Comparison of ENCODE assay signal across 8 mouse cellular contexts in the genomic region with DNA sequence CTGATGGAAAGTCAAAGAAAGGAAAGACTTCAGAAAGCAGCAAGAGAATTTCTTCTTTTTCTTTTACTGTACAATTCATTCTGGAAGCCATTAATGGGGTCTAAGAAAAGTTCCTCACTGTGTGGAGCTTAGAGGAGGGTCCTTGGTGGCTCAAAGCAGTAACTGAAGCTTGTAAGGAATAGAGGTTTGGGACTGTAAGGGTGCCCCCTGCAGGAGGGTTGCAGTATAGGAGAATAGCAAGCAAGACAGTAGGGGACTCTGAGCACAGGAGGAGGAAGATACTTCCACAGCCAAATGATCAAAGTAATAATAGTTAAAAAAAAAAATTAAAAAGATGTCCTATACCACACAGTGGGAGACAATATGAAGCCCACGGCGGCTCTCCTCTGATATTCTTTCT.
DNase-seq lines count a peak whose midpoint lies in the region; ATAC-seq and TF ChIP-seq lines count a peak whose summit lies in the region.

No protein-coding gene starts in this region.

- no peaks in the 10 kb centered on the region for H3K4me1 ChIP-seq in kidney, embryonic 16.5 days (ENCODE audit: insufficient read depth, low read length)
- H3K4me1 ChIP-seq in lung, postnatal 0 days (ENCODE audit: insufficient read depth, low read depth, low read length) = no peaks in the 10 kb centered on the region

- ATAC-seq in kidney, embryonic 16.5 days (ENCODE audit: low FRiP score, low TSS enrichment) = no peak
- ATAC-seq in lung, postnatal 0 days = no peak

- TF ChIP-seq CTCF in lung, postnatal 0 days (IDR thresholded peaks at IDR 0.05) = peak; percentile 65

- no peak overlapping the region for H3K27ac ChIP-seq in kidney, embryonic 16.5 days (ENCODE audit: low read length)
- H3K27ac ChIP-seq in lung, postnatal 0 days (ENCODE audit: low read length) = no peak overlapping the region

- 57% methylated on average over 2 of the region's 2 CpGs for WGBS in kidney, embryonic 16.5 days
- WGBS in lung, postnatal 0 days = 61% methylated on average over 2 of the region's 2 CpGs

- H3K4me2 ChIP-seq in kidney, embryonic 16.5 days (replicated peaks; ENCODE audit: low read depth, low read length) = no peak overlapping the region
- H3K4me2 ChIP-seq in lung, postnatal 0 days (replicated peaks; ENCODE audit: low read depth, low read length) = no peak overlapping the region

- H3K4me3 ChIP-seq in kidney, embryonic 16.5 days (ENCODE audit: low read length) = no peak overlapping the region
- no peak overlapping the region for H3K4me3 ChIP-seq in lung, postnatal 0 days (ENCODE audit: low read depth, low read length)

- no peaks in the 10 kb centered on the region for H3K27me3 ChIP-seq in kidney, embryonic 16.5 days (ENCODE audit: insufficient read depth, low read length)
- H3K27me3 ChIP-seq in lung, postnatal 0 days (replicated peaks; ENCODE audit: insufficient read depth, low read length) = no peaks in the 10 kb centered on the region

- peak; percentile 25 to 77 for DNase-seq in adrenal gland, adult (ENCODE audit: inconsistent age in 2 of 2, low spot score in 1 of 2)
- DNase-seq in adrenal gland, adult 8-10 months = no peak
- peak; percentile 9 to 28 for DNase-seq in kidney, adult 8-10 months
- DNase-seq in CD8-positive naive resting alpha-beta T cell, adult 2 months (ENCODE audit: low read depth in 2 of 2, low spot score in 2 of 2) = peak; percentile 26 to 52
- DNase-seq in c-Kit-positive CD71-positive TER-119-negative erythroid progenitor cells, embryonic 14.5 days (ENCODE audit: low read depth) = peak; percentile 3
- peak; percentile 19 for DNase-seq in lung, postnatal 0 days (ENCODE audit: low spot score)
- no peak for DNase-seq in urinary bladder, postnatal 4 days (ENCODE audit: low spot score in 2 of 2)

- no peaks in the 10 kb centered on the region for H3K9me3 ChIP-seq in kidney, embryonic 16.5 days (ENCODE audit: low read length)
- no peaks in the 10 kb centered on the region for H3K9me3 ChIP-seq in lung, postnatal 0 days (ENCODE audit: low read length)

- no peak overlapping the region for H3K9ac ChIP-seq in kidney, embryonic 16.5 days (replicated peaks; ENCODE audit: low read length)
- no peak overlapping the region for H3K9ac ChIP-seq in lung, postnatal 0 days (replicated peaks; ENCODE audit: low read depth)

- no peaks in the 10 kb centered on the region for H3K36me3 ChIP-seq in kidney, embryonic 16.5 days (ENCODE audit: insufficient read depth, low read length)
- no peaks in the 10 kb centered on the region for H3K36me3 ChIP-seq in lung, postnatal 0 days (ENCODE audit: insufficient read depth, low read length)

- TF ChIP-seq EP300 in lung, postnatal 0 days (IDR thresholded peaks at IDR 0.05) = no peak

Comparison
In these comparisons a context has a peak if more than half of its experiments do, and no peak if none do; other contexts are left out.
1. DNase-seq: peak in adrenal gland, adult (2 of 2), kidney, adult 8-10 months (2 of 2), CD8-positive naive resting alpha-beta T cell, adult 2 months (2 of 2), c-Kit-positive CD71-positive TER-119-negative erythroid progenitor cells, embryonic 14.5 days (single experiment) and lung, postnatal 0 days (single experiment); none in adrenal gland, adult 8-10 months (single experiment) and urinary bladder, postnatal 4 days (0 of 2).